Mouse (Mus musculus) embryo, embryonic 10 days (tissue): Measurements from ENCODE around the gene Mrc2.
A peak's percentile ranks its signal among the peaks of the same experiment; 100 is the strongest.

ENCODE experiments used
- DNase-seq: peaks from one replicate; pipeline ENCODE4 v3.0.0-alpha.2; 2015; ENCODE audit warnings: low spot score

Mrc2 gene

GRCm38 (mm10) chr11:105311291-105311975, 19.0 kb downstream of the Mrc2 start:
- peak; percentile 26 for DNase-seq

- peak; percentile 53 for DNase-seq
Observed at GRCm38 (mm10) chr11:105312311-105312942, 20.0 kb downstream of the Mrc2 start.

GRCm38 (mm10) chr11:105312972-105313632, 20.7 kb downstream of the Mrc2 start:
- peak; percentile 90 for DNase-seq

- peak; percentile 21 for DNase-seq
Observed at GRCm38 (mm10) chr11:105313633-105314014, 21.2 kb downstream of the Mrc2 start.

DNA sequence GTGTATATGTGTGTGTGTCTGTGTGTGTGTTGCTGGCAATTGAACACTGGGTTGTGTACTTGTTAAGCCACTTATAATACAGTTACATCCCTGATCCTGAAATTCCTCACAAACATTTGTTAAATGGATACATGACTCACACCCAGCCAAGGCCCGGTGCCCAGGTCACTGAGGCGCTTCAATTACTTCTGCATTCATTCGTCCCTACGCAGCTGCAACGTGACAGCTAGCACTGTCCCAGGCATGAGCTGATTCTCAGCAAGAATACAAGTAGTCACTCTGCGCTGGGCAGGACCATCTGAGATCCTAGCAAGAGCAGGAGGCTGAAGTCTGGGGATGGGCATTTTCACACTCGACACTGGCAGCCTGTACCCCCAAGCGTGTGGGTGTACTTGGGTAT, 22.9 kb downstream of the Mrc2 start:
- peak; percentile 24 for DNase-seq

- DNase-seq = no peak
Observed at GRCm38 (mm10) chr11:105316121-105316520, 23.7 kb downstream of the Mrc2 start.

DNA sequence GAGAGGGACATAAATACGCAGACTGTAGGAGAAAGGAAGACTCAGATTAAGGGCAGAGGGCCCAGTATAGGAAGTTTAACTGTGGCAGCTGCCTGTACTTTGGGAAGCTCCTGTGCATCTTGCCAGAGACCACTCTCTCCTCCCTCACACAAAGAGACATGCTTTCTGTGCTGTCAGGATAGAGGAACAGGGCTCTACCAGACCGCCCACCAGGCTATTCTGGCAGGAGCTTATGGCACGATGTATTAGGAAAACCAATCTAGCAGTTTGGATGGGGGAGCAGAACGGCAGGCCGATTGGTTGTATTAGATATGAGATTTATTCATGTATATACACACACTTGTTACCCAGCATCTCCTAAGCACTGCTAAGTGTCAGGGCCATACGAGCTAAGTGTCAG, 25.3 kb downstream of the Mrc2 start:
- DNase-seq = no peak

DNA sequence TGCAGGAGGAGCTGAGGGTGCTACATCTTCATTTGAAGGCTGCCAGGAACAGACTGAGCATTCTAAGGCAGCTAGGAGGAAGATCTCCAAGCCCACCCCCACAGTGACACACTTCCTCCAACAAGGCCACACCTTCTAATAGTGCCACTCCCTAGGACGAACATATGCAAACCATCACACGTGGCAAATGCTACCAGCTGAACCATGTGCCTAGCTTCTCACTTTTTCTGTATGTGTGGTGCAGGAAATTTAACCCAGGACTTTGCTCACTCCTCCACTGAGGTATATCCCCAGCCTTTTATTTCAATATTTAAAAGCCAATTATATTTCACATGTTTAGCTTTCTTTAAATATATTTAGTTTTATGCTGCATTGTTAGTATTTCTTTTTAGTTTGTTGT, 28.6 kb downstream of the Mrc2 start:
- DNase-seq = no peak

DNA sequence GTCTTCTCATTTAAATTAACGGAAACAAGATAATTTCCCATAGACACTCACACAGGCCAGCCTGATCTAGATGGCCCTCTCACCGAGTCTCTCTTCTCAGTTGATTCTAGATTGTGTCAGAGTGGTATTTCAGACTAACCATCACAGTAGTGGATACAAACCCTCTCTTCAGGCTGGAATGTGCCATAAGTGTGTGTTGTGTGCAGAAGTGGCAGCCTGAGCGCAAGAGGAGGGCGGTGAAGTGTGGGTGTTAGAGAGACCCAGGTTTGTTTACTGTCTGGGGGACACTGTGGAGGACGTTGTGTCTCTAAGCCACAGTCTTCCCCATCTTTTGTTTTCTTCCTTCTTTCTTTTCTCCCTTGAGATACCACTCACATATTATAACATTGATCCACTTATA, 31.1 kb downstream of the Mrc2 start:
- no peak for DNase-seq

DNA sequence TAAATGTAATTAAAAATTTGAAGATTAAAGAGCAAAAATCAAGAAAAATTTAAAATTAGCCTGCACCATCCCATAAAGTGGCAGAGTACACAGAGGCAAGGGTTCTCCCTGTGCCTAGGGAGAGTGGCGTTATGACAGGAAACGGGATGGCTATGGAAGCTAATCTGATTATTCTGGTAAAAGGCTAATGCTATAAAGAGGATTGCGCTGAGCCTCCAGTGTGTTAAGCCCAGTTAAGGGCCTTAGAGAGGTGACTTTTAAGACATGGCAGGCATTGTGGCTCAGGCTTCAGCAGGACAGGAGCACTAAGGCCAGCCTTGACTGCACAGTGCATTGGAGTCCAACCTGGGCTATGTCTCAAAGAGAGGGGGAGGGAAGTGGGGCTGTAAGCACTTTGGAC, 34.7 kb downstream of the Mrc2 start:
- no peak for DNase-seq

DNA sequence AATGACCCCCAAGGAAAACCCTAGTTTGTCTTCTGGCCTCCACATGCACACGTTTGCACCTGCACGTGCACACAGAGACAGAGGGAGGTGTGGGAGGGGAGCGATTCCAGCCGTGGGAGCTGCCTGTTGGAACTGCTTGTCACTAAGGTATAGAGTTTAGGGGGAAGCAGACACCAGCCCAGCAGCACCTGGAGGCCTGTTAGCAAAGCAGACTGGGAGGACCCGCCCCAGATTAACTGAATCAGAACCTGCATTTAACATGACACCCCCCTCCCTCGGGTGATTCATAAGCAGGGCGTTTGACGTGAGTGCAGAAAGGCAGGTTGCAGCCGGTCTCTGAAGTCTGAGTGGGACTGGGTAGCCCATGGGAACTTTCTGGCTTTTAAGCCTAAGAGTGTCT, 37.5 kb downstream of the Mrc2 start:
- no peak for DNase-seq

- DNase-seq = no peak
Observed at GRCm38 (mm10) chr11:105331129-105331528, 38.7 kb downstream of the Mrc2 start.

- DNase-seq = no peak
Observed at GRCm38 (mm10) chr11:105331732-105332131, 39.3 kb downstream of the Mrc2 start.

DNA sequence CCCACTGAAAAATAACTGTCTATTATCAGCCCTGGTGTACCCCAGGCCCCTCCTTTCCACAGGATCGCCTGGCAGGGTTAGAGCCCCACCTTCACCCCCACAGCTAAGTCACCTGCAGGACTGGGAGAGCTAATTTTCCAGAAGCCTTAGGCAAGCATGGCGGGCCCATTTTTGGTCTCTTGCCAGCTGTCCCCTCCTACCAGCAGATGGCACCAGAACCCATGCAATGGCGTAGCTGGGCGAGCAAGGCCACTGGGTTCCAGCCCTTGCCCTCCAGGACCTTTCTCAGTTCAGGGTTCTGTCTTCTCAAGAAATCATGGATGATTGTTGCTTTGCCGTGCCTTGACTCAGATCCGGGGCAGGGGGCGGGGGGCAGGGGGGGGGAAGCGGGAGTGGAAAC, 40.0 kb downstream of the Mrc2 start:
- DNase-seq = peak; percentile 72

DNA sequence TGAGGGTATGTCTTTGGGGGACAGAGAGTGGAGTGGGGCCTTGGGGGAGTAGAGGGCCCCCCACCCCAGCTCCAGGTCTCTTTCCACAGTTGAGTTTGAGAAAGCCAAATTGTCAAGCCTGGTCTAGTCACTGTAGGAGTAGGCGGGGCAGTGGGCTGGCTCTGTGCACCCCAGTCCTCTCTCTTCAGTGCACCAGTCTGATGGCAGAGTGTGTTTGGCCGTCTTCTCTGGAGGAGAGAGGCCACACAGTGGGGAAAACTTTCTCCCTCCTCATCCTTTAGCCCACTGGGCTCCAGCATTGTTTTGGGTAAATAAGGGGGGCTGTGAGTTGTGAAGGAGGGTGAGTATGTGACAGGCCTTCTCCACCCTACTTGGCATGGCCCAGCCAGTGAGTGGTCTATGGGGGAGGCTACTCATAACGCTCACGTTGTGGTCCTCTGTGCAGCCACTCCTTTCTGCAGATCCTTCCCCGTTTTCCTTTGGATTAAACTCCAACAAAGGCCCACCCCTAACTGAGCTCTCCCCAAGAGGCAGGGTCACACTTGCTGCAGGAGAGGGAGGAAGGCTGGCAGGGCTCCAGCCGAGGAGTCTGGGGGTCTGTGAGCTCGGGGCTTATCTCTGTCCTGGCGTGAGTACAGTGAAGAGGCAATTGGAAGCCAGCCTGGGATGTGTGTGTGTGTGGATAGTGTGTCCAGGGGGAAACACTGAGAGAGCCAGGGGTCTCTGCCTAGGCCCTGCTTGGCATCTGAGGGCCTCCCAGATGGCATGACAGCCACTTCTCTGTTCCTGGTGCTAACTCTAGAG, 41.6 kb downstream of the Mrc2 start:
- no peak for DNase-seq

GRCm38 (mm10) chr11:105338596-105339390, 46.4 kb downstream of the Mrc2 start:
- no peak for DNase-seq

DNA sequence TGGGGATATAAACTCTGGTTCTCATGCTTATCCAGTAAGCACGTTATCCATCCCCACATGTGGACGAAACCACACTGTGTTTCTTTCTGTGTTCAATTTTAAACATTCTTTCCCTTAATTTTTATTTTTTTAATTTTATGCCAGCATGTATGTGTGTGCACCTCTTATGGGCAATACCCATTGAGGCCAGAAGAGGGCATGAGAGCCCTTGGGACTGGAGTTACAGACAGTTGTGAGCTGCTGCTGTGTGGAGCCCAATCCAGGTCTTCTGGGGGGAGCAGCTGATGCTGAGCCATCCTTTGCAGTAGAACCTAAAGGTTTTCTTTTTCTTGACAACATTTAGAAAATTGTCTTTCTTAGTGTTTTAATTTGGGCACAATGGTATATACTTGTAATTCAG, 52.8 kb downstream of the Mrc2 start:
- peak; percentile 54 for DNase-seq

DNA sequence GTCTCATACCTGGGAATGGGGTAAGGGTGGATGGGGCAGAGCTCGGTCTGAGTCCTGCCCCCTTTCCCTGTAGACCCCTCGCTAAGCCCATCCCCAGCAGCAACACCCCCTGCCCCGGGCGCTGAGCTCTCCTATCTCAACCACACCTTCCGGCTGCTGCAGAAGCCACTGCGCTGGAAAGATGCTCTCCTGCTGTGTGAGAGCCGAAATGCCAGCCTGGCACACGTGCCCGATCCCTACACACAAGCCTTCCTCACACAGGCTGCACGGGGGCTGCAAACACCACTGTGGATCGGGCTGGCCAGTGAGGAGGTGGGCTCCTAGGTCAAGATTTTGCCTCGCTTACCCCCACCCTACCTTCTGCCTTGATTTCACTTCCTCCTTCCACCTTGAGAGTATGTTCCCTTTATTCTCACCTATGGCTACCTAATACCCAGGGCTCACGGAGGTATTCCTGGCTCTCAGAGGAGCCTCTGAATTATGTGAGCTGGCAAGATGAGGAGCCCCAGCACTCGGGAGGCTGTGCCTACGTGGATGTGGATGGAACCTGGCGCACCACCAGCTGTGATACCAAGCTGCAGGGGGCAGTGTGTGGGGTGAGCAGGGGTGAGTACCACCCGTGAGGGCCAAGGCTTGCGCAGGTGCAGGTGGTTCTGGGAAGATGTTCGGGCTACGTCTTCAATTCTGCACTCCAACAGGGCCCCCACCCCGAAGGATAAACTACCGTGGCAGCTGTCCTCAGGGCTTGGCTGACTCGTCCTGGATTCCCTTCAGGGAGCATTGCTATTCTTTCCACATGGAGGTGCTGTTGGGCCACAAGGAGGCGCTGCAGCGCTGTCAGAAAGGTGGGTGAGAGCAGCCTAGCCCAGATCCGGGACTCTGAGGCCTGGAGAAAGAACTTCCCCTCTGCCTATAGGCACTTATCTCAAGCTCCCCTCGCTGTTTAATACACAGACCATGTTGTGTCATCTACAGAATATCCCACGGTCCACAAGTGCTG, 55.0 kb downstream of the Mrc2 start:
- DNase-seq = peak; percentile 87

DNA sequence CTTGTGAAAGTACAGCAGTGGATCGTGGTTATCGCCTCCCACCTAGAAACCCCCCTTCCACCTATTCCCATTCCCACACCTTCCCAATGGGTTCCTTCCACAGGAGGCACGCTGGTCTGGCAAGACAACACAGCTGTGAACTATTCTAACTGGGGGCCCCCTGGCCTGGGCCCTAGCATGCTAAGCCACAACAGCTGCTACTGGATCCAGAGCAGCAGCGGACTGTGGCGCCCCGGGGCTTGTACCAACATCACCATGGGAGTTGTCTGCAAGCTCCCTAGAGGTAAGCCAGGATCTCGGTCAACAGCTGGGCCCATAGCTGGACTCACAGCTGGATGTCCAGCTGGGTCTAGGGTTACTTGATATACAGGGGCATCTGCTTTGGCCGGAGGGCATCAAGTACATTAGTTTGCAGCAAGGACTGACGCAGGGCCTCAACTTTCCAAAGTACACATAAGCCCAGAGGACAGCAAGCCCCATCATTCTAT, 56.1 kb downstream of the Mrc2 start:
- DNase-seq = no peak

- DNase-seq = no peak
Observed at GRCm38 (mm10) chr11:105349780-105350324, 57.4 kb downstream of the Mrc2 start.
